Mouse (Mus musculus) G1E-ER4 (cell line): ENCODE measurements around the gene Setdb1. TPM values are rescaled to one million over a fixed set of nuclear protein-coding genes. Genes with fewer than 3 reads are reported as not detected.
"Not testable (repeated sequence)": the region's sequence is repeated elsewhere in the genome, so short reads cannot be mapped to it uniquely, and the experiment has no call there.

Experiments
- GATA1 ChIP-seq: IDR thresholded peaks from one replicate; pipeline ENCODE4 v1.8.0; 2012; ENCODE audit warnings: low read length, inconsistent platforms
- polyA plus RNA-seq: library from polyadenylated mRNA; stranded (reverse); fragments of >175 nt; gene quantifications from 2 replicates; pipeline ENCODE4 v1.2.3, GENCODE M21; 2012

The Setdb1 gene
- 54.7 and 74.2 TPM in 2 replicates for polyA plus RNA-seq

GRCm38 (mm10) chr3:95356701-95357449, at the start of gene Setdb1:
TSS of gene Setdb1 (minus strand) at chr3:95357202.
- not testable (repeated sequence) for TF ChIP-seq GATA1

- no peak for TF ChIP-seq GATA1
Observed at GRCm38 (mm10) chr3:95402741-95403140, 45.7 kb upstream of the Setdb1 start, which contains the start of gene 4930558C23Rik. TSS of gene 4930558C23Rik (minus strand) at chr3:95402841.

- no peak for TF ChIP-seq GATA1
Observed at GRCm38 (mm10) chr3:95394385-95394784, 37.4 kb upstream of the Setdb1 start.

- TF ChIP-seq GATA1 = no peak
Observed at GRCm38 (mm10) chr3:95385401-95386075, 28.5 kb upstream of the Setdb1 start.

- no peak for TF ChIP-seq GATA1
Observed at GRCm38 (mm10) chr3:95373208-95373607, 16.2 kb upstream of the Setdb1 start.

- no peak for TF ChIP-seq GATA1
Observed at GRCm38 (mm10) chr3:95370101-95370500, 13.1 kb upstream of the Setdb1 start.

- TF ChIP-seq GATA1 = no peak
Observed at GRCm38 (mm10) chr3:95357746-95358145, 744 bp upstream of the Setdb1 start.

GRCm38 (mm10) chr3:95349491-95349890, 7.5 kb downstream of the Setdb1 start:
- no peak for TF ChIP-seq GATA1

- no peak for TF ChIP-seq GATA1
Observed at GRCm38 (mm10) chr3:95346454-95346853, 10.5 kb downstream of the Setdb1 start.

- TF ChIP-seq GATA1 = no peak
Observed at GRCm38 (mm10) chr3:95338251-95338650, 18.8 kb downstream of the Setdb1 start.

GRCm38 (mm10) chr3:95337345-95337744, 19.7 kb downstream of the Setdb1 start:
- no peak for TF ChIP-seq GATA1

- no peak for TF ChIP-seq GATA1
Observed at GRCm38 (mm10) chr3:95331528-95331927, 25.5 kb downstream of the Setdb1 start.

GRCm38 (mm10) chr3:95328803-95329404, 28.1 kb downstream of the Setdb1 start:
- TF ChIP-seq GATA1 = no peak

- no peak for TF ChIP-seq GATA1
Observed at GRCm38 (mm10) chr3:95324454-95325144, 32.4 kb downstream of the Setdb1 start.

GRCm38 (mm10) chr3:95323429-95323828, 33.6 kb downstream of the Setdb1 start:
- no peak for TF ChIP-seq GATA1

- TF ChIP-seq GATA1 = no peak
Observed at GRCm38 (mm10) chr3:95319701-95320625, 37.0 kb downstream of the Setdb1 start.
